Mouse (Mus musculus) inflammation-experienced regulatory T-cells, adult 6 months (primary cell): ENCODE data around the gene Pfdn4. TPM values are rescaled to one million over a fixed set of nuclear protein-coding genes. Genes with fewer than 3 reads are reported as not detected.
"Not testable (repeated sequence)": the region's sequence is repeated elsewhere in the genome, so short reads cannot be mapped to it uniquely, and the experiment has no call there.

ENCODE experiments used
- ATAC-seq: one replicate; pipeline ENCODE4 v1.8.0; 2017
- polyA plus RNA-seq, 3 experiments: library from polyadenylated mRNA; unstranded; fragments of 100-300 nt; shearing (Covaris generic); gene quantifications; one replicate each; pipeline ENCODE4 v1.2.1; 2017

The Pfdn4 gene
- polyA plus RNA-seq: 10 to 100 TPM; 48.8 to 73.6 (median 49.4) TPM

DNA sequence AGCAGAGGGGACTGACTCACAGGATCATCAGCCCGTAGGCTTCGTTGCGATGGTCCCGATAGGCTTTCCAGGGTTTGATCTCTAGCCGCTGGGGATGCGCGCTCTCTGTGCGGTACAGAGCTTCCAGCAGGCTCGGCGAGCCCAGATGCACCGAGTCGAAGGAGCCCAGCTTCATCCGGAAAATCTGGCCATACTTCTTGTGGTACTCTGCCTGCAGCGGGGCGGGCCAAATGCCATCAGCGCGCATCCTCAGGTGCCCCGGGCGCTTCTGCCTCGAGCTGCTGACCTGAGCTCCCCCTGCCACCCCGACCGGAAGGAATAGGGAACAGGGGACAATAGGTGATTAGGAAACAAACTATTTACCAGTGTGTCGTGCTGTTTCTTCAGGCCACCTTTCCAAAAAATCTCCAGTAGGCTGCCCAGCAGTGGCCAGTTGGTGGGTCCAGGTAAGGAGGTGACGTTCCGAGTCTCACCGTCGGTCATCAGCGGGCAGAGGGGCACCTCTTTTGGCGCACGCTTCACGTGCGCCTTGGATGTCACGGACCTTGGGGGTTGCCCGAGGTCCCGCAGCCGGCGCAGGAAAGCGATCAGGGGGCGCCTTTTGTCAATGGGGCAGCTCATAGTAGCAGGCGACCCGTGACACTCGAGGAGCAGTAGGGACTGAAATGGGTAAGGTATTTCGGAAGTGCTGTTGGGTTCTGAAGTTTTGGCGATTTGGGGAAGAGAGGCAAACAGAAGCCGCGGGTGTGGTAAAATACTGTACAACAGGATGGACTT is at the start of gene Pfdn4:
Pfdn4 (plus strand) TSS at position 275 of the 777 bp plus-strand sequence.
- ATAC-seq: no peak

DNA sequence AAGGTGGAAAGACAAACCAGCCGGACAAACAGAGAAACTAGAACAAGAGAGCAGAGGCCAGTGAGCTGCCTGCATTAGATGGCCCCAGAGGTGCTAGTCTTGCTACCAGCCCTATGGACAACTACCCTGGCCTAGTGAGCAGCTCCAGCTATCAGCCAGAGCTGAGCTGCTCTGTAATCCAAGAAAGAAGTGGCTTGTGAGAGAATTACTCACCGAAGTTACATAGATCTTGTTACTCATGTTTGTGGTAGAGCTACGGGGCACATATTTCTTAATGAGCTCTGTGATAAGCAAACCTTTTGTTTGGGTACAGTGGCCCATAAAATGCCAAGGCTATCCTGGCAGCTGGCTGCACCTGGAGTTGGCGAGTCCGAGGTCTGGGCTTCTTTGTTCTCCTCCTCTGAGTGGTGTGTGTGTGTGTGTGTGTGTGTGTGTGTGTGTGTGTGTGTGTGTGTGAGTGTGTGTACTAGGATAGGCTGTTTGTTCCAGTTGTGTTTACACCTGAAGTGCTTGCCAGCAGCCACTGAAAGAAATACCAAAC is 49.3 kb upstream of the Pfdn4 start:
- no peak for ATAC-seq

DNA sequence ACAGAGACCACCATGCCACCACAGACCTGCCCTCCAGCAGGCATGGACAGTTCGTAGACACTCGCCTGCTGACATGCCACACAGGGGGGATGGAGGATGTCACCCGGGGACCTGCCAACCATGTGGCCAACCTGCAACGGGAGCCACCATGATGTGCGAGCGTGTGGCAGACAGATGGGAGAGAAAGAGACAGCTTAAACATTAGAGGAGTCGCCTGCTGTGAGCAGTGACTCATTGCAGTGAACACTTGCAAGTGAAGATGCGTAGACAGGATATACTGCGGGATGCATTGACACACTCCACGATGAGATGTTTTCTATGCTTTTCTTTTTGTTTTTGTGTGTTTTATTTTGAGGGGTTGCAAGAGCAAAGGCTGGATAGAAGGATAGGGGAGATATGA is 48.6 kb upstream of the Pfdn4 start:
- ATAC-seq: no peak

DNA sequence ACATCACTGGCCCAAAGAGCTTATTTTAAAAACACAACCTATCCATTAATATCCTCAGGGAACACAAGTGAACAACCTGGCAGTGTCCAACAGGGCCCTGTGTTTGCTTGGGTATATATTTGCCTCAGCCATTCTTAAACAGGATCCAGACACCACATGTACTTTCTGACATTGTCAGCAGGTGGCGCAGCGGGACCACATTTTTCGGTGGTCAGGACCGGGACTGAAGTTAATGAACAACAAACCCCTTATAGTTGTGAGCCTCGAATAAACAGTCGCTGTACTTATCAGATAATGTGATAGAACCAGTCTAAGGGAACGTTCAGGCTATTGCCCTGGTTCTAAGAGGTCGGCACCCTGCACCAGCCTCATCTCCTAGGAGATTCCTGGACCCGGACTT is 45.3 kb upstream of the Pfdn4 start:
- peak; percentile 56 for ATAC-seq

DNA sequence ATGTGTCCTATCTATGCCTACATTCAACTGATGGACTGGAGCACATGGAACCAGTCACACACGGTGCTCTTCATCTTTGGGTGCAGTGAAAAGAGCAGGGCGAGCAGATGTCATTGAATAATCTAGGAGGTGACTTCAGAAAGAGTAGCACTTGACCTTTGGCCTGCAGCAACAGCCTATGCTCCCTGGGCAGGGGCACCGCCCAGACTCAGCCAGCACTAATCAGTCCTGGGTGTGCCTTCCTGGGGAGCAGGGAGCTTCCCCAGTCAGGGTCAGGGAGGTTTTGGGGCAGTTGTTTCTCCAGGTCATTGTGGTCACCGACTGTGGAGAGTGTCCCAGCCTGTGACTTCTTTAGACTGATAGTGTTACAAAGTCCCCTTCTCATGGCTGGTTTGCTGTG is 42.4 kb upstream of the Pfdn4 start:
- ATAC-seq: not testable (repeated sequence)

DNA sequence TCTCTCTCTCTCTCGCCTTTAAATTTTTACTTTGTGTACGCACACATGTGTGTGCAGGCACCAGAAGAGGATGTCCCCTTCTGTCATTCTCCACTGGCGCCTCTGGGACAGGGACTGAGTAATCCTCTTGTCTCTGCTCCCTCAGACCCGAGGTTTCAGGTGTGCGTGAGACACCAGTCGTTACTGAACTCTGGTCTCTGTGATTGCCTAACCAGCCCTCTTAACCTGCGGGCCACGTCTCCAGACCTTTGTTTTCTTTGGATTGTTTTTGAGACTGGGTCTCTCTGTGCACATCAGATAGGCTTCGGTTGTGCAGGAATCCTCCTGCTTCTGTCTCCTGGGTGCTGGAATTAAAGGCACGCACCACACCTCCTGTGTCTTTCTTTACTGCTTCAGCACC is 37.0 kb upstream of the Pfdn4 start:
- no peak for ATAC-seq

DNA sequence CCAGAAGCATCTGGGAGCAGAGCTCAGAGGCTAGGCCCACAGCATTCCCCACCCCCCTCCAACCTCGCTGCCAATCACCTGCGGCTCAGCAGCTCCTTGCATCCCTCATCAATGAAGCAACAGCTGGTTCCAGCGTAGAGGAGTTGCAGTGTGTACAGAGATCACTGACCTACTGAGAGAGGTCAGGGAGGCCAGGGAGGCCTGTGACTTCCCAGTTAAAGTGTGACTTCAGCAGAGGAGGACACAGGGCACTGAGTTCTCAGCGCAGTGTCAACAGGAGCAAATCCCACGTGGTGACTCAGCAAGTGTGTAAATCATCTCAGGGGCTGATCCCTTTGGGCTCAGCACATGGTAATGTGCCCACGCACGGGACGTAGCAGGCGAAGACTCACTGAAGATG is 36.4 kb upstream of the Pfdn4 start:
- no peak for ATAC-seq

DNA sequence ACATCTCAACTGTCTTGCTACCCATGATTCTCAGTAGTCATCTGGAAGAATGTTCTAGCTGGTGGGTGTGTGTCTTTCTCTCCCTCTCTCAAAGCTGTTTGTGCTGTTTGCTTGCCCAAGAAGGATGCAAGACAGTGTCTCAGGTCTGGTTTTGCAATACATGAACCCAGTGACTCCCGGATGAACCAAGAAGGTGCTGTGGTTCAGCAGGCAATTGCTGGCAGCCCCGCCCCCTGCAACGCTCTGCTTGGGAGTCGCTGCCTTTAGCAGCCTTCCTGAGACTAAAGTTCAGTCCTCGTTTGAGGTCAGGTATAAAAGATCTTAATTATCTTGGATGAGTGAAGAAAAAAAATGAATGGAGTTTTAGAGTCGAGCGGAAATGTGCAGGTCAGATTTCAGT is 34.6 kb upstream of the Pfdn4 start:
- ATAC-seq: no peak

DNA sequence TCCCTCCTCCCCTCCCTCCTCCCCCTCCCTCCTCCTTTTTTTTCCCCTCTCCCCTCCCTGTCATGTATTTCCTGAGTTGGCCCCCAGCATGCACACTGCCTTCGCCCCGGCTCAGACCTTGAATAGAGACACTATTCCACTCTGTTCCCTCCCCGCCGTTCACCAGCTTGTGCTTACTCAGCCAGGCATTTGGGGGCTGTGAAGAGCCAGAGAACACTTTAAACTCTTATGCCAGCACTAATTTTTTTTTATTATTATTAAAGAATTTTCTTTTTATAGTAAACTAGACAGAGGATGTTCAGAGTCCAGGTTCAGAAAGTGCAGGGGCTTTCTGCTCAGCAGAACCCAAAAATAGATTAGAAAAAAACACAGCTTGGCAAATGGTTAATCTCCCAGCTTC is 31.4 kb upstream of the Pfdn4 start:
- ATAC-seq: no peak

DNA sequence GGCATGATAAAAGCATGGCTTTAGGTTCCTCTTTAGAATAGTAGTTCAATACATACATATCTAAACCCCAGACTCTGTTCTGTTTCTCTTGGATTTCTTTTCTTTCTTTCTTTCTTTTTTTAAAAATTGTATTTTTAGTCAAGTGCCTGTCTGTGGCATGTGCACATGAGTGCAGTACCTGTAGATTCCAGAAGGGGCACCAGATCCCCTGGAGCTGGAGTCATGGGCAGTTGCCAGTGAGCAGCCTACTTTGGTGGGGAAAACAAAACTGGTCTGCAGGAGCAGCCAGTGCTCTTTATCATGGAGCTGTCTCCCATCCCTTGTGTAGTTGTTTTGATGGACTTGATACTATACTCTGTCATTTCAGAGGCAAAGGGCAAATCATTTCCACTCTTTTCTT is 28.2 kb upstream of the Pfdn4 start:
- ATAC-seq: no peak

DNA sequence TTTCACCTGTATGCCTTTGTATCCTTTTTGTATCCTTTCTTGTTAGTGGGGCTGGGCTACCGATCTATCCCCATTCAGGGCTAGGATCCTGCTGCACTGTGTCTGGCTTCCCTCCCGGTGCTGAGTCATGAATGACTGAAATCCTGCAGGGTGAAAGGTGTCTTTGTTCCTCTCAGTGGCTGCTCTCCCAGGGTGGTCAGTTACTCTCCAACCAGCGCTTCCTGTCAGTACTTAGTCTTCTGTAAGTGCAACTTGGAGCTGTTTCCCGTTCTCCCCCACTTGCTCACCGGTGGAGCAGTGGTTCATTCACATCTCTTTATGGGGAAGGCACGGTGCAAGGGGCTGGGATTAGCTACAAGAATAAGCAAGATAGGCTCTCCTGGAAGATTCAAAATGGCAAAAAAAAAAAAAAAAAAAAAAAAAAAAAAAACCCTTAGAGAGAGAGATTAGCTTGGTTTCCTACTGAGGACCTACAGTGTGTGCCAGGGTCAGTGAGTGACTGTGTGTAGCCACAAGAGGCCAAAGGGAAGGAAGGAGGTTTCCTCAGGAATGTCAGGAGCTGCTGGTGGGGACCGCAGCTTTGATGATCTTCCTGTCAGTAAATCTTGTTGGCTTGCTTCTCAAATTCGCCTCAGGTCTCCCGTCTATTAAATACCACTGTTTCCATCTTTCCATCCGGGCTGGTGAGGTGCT is 26.5 kb upstream of the Pfdn4 start:
- no peak for ATAC-seq

DNA sequence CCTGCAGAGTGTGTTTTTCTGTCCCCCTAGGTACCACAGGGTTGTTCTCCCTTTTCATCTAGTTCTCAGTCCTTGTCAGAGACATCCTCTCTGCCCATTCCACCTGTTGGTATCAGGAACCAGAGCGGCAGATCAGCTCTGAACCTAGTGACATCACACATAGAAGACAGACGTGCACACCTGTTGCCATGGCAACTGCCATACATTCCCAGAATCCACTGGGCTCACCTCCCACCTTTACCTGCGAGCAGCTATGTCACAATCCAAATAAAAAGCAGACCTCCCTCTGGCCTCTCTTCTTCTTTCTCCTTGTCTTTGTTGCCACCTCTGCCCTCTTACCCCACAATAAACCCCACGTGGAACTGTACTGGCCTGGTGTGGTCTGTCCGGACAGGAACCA is 25.6 kb upstream of the Pfdn4 start:
- no peak for ATAC-seq

DNA sequence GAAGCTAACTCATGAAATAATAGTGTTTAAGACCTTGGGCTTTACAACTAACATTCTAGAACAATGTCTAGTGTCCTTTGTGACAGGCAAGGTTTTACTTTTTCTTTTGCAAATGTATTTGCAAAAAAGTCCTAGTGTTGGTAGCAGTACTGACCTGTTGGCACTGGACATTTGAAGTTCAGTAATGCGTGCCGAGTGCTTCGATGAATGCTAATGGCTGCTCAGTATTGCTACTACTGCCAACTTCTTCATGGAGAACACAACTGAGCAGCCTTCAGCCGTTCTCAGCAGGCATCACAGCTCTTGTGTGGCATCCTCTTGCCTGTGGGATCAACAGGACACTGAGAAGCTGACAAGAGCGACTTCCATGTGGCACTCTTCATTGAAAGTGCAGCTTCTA is 22.1 kb upstream of the Pfdn4 start:
- no peak for ATAC-seq

DNA sequence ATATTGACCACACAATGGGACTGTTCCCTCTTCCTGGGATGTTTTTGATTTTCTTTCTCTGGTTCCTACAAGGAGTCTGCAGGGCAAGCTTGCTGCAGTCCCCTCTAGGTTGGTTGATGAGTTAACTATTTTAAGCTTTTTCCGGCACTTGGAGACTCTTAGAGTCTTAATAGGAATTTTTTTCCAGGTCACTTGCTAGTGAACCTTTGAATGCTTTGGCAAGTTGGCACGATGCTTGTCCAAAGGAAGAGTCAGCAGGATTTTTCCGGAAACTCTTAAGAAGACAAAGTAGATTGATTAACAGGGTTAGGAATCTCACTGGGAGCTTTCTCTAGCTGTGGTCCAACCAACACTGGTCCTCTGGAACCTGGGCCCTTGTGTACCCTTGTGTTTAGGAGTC is 21.1 kb upstream of the Pfdn4 start:
- ATAC-seq: no peak

DNA sequence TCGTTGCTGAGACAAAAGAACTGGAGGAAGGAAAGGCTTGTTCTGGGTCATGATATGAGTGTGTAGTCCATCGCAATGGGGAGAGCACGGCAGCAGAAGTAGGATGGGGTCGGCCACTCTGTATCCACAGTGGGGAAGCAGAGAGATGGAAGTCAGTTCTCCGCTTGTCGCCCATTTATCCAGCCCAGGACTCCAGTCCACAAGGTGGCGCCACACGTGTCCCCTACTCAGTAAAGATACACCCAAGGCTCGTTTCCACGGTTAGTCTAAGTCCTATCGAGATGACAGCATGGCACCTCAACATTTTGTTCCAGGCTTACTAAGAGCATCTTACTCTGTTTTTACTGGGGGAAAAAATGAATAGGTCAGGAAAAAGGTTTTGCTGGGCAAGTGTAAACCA is 20.0 kb upstream of the Pfdn4 start:
- no peak for ATAC-seq

DNA sequence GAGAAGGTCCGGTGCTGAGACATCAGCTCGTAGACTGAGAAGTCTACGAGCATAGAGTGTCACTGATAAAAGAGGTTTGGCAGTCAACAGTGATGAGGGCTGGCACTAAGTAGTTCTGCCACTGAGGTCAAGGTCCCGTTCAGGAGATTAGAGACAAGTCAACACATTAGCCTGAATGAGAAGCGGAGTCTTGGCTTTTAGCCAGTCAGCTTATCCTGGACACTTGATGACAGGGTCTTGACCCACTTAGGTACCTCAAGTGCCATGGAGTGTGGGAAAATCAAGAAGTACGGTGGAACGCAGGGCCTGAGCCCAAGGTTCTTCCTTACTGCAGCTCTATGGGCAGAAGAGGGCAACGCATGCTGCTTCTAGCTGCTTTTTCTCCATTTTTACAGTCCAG is 19.6 kb upstream of the Pfdn4 start:
- no peak for ATAC-seq

DNA sequence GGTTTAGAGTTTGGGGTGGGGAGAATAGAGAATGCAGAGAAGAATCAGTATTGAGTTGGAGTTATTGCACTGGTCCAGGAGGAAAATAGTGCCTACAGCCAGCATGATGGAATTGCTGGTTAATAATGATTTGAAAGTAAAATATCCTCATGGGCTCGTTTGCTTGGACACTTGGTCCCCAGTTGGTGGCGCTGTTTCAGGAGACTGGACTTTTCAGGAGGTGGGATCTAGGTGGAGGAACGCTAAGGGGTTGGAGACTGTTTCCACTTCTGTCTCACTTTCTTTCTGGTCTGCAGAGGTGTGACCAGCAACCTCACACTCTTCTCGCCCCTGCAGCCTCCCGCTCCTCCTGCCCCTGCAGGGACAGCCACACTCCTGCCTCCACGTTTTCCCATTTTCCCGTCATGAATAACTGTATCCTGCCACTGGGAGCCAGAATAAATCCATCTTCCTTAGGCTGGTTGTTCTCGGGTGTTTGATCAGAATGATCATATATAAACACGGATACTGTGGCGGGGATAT is 14.1 kb upstream of the Pfdn4 start:
- no peak for ATAC-seq

DNA sequence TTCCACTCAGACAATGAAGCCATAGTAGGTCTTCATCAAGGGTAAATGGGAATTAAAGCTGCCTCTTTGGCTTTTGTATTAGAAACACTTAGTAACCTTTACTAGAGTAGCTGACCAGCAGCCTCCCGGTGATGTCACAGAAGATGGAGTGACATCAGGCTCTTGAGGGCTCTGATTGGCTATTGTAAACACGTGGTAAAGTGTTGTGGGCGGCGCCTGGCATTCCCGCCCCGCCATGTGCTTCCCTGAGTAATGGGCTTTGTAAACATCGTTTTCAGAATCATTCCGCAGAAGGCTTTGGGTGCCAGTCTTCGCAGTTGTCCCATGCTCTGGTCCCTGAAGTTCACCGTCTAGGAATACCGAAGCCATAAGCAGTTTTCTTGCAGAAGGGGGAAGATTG is 12.3 kb upstream of the Pfdn4 start:
- no peak for ATAC-seq

DNA sequence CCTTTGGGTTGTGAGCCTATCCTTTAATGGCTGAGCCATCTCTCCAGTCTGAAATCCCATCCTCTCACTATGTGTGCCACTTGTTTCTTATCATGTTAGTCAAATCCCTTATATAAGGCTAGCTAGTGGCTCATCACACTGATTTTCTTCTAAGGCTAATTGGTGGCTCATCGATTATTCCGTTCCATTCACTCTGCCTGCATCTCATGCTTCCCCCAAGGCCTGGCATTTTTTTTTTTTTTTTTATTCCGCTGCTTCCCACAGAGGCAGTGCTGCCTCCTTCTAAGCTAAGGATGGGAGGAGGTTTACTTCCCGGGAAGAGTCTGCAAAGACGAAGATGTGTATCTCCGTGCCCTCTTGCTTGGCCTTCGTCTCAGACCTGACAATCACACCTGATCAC is 9.0 kb upstream of the Pfdn4 start:
- ATAC-seq: no peak

DNA sequence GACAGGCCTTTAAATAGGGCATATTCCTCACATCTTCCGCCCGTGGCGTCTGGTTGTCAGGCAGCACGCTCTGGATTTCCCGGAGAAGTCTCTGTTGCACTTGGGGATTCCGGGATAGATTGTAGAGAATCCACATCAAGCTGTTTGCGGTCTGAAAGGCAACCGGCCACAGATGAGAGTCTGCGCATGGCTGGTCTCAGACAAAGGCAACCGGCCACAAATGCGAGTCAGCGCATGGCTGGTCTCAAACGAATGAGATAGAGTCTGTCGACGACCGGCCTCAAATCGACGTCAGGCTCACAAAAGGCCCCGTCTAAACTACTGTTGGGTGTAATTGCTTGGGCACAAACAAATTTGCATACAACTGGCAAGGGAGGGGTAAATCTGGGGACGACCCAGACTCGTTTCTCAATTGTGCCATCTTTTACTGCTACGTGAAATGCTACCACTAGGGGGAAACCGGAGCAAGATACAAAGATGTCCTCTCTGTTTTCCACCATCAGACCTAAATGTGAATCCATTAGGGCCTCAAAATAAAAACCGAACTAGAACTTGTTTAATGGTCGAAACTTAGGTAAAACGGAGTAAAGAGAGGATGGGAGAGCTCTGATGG is 8.2 kb upstream of the Pfdn4 start:
- peak; percentile 52 for ATAC-seq

DNA sequence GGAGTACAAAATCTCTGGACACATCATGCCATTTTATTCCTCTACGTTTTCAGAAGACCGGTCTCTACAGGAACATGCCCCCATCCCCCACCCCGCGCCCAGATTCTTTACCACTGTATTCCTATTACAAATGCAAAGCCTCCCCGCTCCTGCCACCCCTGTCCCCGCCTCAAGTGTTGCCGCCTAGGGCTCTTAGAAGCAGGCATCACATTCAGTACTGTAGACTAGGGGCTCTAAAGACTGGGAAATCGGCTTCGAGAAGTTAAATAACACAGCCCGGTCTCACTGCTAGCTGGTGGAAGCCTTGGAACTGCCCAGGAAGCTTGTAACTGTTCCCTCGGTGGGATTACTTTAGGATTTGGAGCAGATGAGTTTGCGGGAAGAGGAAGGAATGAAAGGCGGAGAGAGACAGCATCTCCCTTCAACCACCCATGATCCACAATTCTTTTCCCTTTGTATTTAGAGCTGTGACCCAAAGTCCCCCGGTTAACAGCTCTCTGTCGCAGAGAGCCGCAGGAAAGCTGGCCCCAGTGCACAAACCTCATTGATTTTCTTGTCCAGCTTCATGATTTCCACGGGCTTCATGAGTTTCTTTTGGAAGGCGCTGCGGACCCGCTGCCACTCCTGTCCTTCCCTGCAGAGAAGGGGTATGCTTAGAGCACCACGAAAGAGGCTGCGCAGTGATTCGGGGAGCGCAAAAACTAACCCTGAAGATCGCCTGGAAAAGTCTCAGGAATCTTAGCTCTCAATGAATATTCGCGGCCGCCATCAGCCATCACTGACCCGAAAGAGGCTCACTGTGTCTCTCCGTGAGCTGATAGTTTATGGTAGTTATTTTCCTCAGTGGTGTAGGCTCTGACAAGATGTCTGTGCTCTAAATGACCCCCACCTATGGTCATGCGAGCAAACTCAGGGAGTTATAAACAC is 1.2 kb upstream of the Pfdn4 start:
- no peak for ATAC-seq

DNA sequence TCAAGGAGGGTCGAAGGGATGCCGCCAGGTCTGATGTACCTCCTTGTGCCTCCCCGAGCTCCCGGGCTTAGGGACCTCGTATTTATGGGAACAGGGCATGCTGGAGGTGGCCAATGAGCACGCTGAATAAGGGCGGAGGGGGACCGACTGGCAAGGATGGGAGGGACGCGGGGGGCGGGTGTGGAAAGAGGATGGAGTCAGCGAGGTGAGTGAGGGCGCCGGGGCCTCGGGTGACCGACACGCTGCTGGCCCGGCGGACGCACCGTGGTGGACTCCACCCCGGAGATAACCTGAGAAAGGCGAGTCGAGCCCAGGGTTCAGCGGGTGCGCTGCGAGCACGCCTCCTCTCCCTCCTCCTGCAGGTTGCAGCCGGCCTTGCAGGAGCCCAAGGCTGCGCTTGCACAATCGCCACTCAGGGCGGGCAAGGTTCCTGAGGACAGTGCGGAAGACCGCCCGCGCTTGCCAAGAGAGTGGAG is 901 bp downstream of the Pfdn4 start, which contains the start of gene Cyp24a1:
Cyp24a1 (minus strand) TSS at position 55 of the 476 bp plus-strand sequence.
- no peak for ATAC-seq
